Mouse (Mus musculus): Measurements from ENCODE around the gene Nkd1. TPM values are rescaled to one million over a fixed set of nuclear protein-coding genes. Genes with fewer than 3 reads are reported as not detected.

The Nkd1 gene
- polyA plus RNA-seq, 1 experiment from 2014 or later, result 2.5 TPM

- TF ChIP-seq CTCF (IDR thresholded peaks at IDR 0.05; ENCODE audit: low read depth) (no peak), EP300 (IDR thresholded peaks at IDR 0.05; ENCODE audit: low read depth) (no peak)
- Histone ChIP-seq H3K27ac (ENCODE audit: low read depth) (no peak overlapping the region), H3K36me3 (replicated peaks; ENCODE audit: insufficient read depth, low read length) (no peaks in the 10 kb centered on the region), H3K4me3 (ENCODE audit: low read depth, low read length) (no peak overlapping the region), H3K27me3 (ENCODE audit: insufficient read depth, low read length) (no peaks in the 10 kb centered on the region), H3K9me3 (ENCODE audit: low read length) (peaks cover 5% of the 10 kb centered on the region; the same call in 1 of the 2 replicates), H3K4me2 (ENCODE audit: low read depth, low read length) (0 out of 2 replicates have a peak overlapping the region, but pooled peaks have one; percentile 13), H3K9ac (replicated peaks) (no peak overlapping the region), H3K4me1 (ENCODE audit: insufficient read depth) (no peaks in the 10 kb centered on the region)
- 24% methylated on average over 10 of the region's 10 CpGs for WGBS (ENCODE audit: insufficient replicate concordance)
- no peak for ATAC-seq
- no peak for DNase-seq
Observed at GRCm38 (mm10) chr8:88603446-88603989, 82.4 kb downstream of the Nkd1 start.

- H3K9me3 ChIP-seq (ENCODE audit: low read length), result peaks cover 5% of the 10 kb centered on the region; the same call in 1 of the 2 replicates
- 0 out of 2 replicates have a peak overlapping the region, but pooled peaks have one; percentile 13 for H3K4me2 ChIP-seq (ENCODE audit: low read depth, low read length)
- WGBS (ENCODE audit: insufficient replicate concordance), result 18% methylated on average over 19 of the region's 20 CpGs
- no peak overlapping the region for H3K4me3 ChIP-seq (ENCODE audit: low read depth, low read length)
- no peak overlapping the region for H3K27ac ChIP-seq (ENCODE audit: low read depth)
- peak; percentile 57 for DNase-seq
- no peaks in the 10 kb centered on the region for H3K27me3 ChIP-seq (ENCODE audit: insufficient read depth, low read length)
- no peak for ATAC-seq
- no peak for TF ChIP-seq CTCF (IDR thresholded peaks at IDR 0.05; ENCODE audit: low read depth)
- TF ChIP-seq EP300 (IDR thresholded peaks at IDR 0.05; ENCODE audit: low read depth), result no peak
- no peaks in the 10 kb centered on the region for H3K4me1 ChIP-seq (ENCODE audit: insufficient read depth)
- H3K36me3 ChIP-seq (replicated peaks; ENCODE audit: insufficient read depth, low read length), result no peaks in the 10 kb centered on the region
- no peak overlapping the region for H3K9ac ChIP-seq (replicated peaks)
Observed at GRCm38 (mm10) chr8:88604065-88605038, 83.2 kb downstream of the Nkd1 start.

DNA sequence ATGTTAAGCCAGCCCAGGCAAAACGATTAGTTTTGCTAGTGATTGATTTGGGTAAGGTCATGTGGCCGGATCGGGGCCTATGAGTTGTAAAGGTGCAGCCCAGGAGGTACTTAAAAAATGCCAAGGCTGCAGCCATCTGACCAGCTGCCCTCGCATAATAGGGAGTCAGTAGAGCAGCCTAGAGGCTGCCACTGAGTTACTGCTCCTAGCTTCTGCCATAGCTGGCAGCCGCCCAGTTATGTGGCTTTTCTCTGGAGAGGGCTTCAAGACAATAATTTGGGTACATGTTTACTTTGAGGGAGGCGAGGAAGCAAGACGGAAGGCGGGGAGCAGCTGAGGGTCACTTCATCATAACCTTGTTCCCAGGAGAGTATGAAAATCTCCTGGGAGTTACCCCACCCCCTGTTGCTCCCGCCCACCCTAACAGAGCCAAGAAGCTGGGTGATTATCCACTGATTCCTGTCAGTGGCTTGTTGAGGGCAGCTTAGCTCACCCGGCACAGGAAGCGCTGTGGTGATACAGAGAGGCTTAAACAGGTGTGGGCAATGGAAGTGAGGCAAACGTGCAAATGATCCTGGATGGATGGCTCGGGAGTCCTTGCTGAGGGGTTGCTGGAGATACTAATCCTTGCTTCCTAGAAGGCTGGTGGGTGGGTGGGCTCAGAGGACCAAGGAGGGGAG lies 84.3 kb downstream of the Nkd1 start:
- DNase-seq, result no peak
- H3K36me3 ChIP-seq (replicated peaks; ENCODE audit: insufficient read depth, low read length), result no peaks in the 10 kb centered on the region
- ATAC-seq, result no peak

DNA sequence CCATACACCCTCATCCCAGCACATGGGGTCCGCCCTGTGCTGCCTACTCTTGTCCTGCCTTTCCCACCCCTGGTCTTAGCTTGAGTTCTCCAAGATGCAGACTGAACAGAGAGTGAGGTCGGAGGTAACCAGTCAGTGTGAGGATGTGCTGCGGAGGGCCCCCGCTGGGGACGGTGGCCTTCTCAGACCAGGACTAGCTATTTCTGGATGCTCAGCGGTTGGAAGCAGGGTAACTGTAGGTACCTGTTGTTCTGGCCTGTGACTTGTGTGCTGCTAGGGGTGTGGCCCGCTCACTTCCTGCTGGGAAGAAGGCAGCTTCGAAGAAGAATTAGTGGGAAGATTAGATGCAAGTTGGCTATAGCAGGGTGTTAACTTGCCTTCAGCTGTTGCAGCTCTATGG lies 87.9 kb downstream of the Nkd1 start:
- ATAC-seq (no peak), DNase-seq (no peak)
- no peaks in the 10 kb centered on the region for H3K27me3 ChIP-seq (ENCODE audit: insufficient read depth, low read length)
- H3K27ac ChIP-seq (ENCODE audit: low read depth), result no peak overlapping the region
- 74% methylated on average over 8 of the region's 8 CpGs for WGBS (ENCODE audit: insufficient replicate concordance)
- H3K4me3 ChIP-seq (ENCODE audit: low read depth, low read length), result no peak overlapping the region
- no peak overlapping the region for H3K9ac ChIP-seq (replicated peaks)
- H3K36me3 ChIP-seq (replicated peaks; ENCODE audit: insufficient read depth, low read length), result no peaks in the 10 kb centered on the region
- H3K4me1 ChIP-seq (ENCODE audit: insufficient read depth), result no peaks in the 10 kb centered on the region
- H3K4me2 ChIP-seq (ENCODE audit: low read depth, low read length), result no peak overlapping the region
- no peak for TF ChIP-seq EP300 (IDR thresholded peaks at IDR 0.05; ENCODE audit: low read depth)
- TF ChIP-seq CTCF (IDR thresholded peaks at IDR 0.05; ENCODE audit: low read depth), result no peak
- H3K9me3 ChIP-seq (ENCODE audit: low read length), result no peaks in the 10 kb centered on the region

More for the DNA sequence above, 84.3 kb downstream of the Nkd1 start:
- Histone ChIP-seq H3K4me2 (ENCODE audit: low read depth, low read length) (no peak overlapping the region), H3K9ac (replicated peaks) (no peak overlapping the region), H3K27ac (ENCODE audit: low read depth) (no peak overlapping the region), H3K27me3 (ENCODE audit: insufficient read depth, low read length) (no peaks in the 10 kb centered on the region), H3K4me3 (ENCODE audit: low read depth, low read length) (no peak overlapping the region), H3K4me1 (ENCODE audit: insufficient read depth) (no peaks in the 10 kb centered on the region), H3K9me3 (ENCODE audit: low read length) (peaks cover 5% of the 10 kb centered on the region; the same call in 1 of the 2 replicates)
- 58% methylated on average over 13 of the region's 13 CpGs for WGBS (ENCODE audit: insufficient replicate concordance)
- no peak for TF ChIP-seq CTCF (IDR thresholded peaks at IDR 0.05; ENCODE audit: low read depth)
- TF ChIP-seq EP300 (IDR thresholded peaks at IDR 0.05; ENCODE audit: low read depth), result no peak

- H3K9ac ChIP-seq (replicated peaks), result no peak overlapping the region
- WGBS (ENCODE audit: insufficient replicate concordance), result 64% methylated on average over 6 of the region's 6 CpGs
- DNase-seq (no peak), ATAC-seq (no peak)
- H3K27me3 ChIP-seq (ENCODE audit: insufficient read depth, low read length), result no peaks in the 10 kb centered on the region
- H3K4me1 ChIP-seq (ENCODE audit: insufficient read depth), result no peaks in the 10 kb centered on the region
- no peaks in the 10 kb centered on the region for H3K9me3 ChIP-seq (ENCODE audit: low read length)
- no peak overlapping the region for H3K27ac ChIP-seq (ENCODE audit: low read depth)
- H3K4me2 ChIP-seq (ENCODE audit: low read depth, low read length), result no peak overlapping the region
- H3K36me3 ChIP-seq (replicated peaks; ENCODE audit: insufficient read depth, low read length), result no peaks in the 10 kb centered on the region
- H3K4me3 ChIP-seq (ENCODE audit: low read depth, low read length), result no peak overlapping the region
- no peak for TF ChIP-seq EP300 (IDR thresholded peaks at IDR 0.05; ENCODE audit: low read depth)
- no peak for TF ChIP-seq CTCF (IDR thresholded peaks at IDR 0.05; ENCODE audit: low read depth)
Observed at GRCm38 (mm10) chr8:88610271-88610670, 89.1 kb downstream of the Nkd1 start.

GRCm38 (mm10) chr8:88614981-88615380 lies 93.8 kb downstream of the Nkd1 start:
- DNase-seq (no peak), ATAC-seq (no peak)
- no peaks in the 10 kb centered on the region for H3K27me3 ChIP-seq (ENCODE audit: insufficient read depth, low read length)
- no peak overlapping the region for H3K27ac ChIP-seq (ENCODE audit: low read depth)
- TF ChIP-seq CTCF (IDR thresholded peaks at IDR 0.05; ENCODE audit: low read depth) (no peak), EP300 (IDR thresholded peaks at IDR 0.05; ENCODE audit: low read depth) (no peak)
- H3K4me1 ChIP-seq (ENCODE audit: insufficient read depth), result no peaks in the 10 kb centered on the region
- no peaks in the 10 kb centered on the region for H3K36me3 ChIP-seq (replicated peaks; ENCODE audit: insufficient read depth, low read length)
- WGBS (ENCODE audit: insufficient replicate concordance), result 60% methylated on average over 5 of the region's 5 CpGs
- H3K9ac ChIP-seq (replicated peaks), result no peak overlapping the region
- H3K4me3 ChIP-seq (ENCODE audit: low read depth, low read length), result no peak overlapping the region
- H3K9me3 ChIP-seq (ENCODE audit: low read length), result no peaks in the 10 kb centered on the region
- no peak overlapping the region for H3K4me2 ChIP-seq (ENCODE audit: low read depth, low read length)

Measured in liver, postnatal 0 days (tissue).